Mouse (Mus musculus) intestine, embryonic 15.5 days (tissue): ENCODE measurements around the gene Nipal1. TPM values are rescaled to one million over a fixed set of nuclear protein-coding genes. Genes with fewer than 3 reads are reported as not detected.

Experiments used
- ATAC-seq: fragments of 200-750 bp; cut with Nextera tagmentation; 2 replicates; pipeline ENCODE4 v1.8.0; 2017; ENCODE audit warnings: moderate TSS enrichment, moderate library complexity
- H3K27ac ChIP-seq: fragments of 300-500 bp; sonication (generic); 2 replicates; pipeline ENCODE4 v1.5.1; 2015; ENCODE audit warnings: mild to moderate bottlenecking, inconsistent platforms
- H3K27me3 ChIP-seq: fragments of 300-500 bp; sonication (generic); replicated peaks from 2 replicates; pipeline ENCODE4 v1.6.1; 2015; ENCODE audit warnings: inconsistent platforms
- H3K36me3 ChIP-seq: fragments of 300-500 bp; sonication (generic); 2 replicates; pipeline ENCODE4 v1.6.1; 2015; ENCODE audit warnings: inconsistent platforms
- H3K4me1 ChIP-seq: fragments of 300-500 bp; sonication (generic); replicated peaks from 2 replicates; pipeline ENCODE4 v1.6.1; 2015; ENCODE audit warnings: inconsistent platforms
- H3K4me2 ChIP-seq: fragments of 300-500 bp; sonication (generic); replicated peaks from 2 replicates; pipeline ENCODE4 v1.6.1; 2015; ENCODE audit warnings: mild to moderate bottlenecking, inconsistent platforms
- H3K4me3 ChIP-seq: fragments of 300-500 bp; sonication (generic); replicated peaks from 2 replicates; pipeline ENCODE4 v1.5.1; 2015; ENCODE audit warnings: inconsistent platforms
- H3K9ac ChIP-seq: fragments of 300-500 bp; sonication (generic); 2 replicates; pipeline ENCODE4 v1.6.1; 2015; ENCODE audit warnings: inconsistent platforms
- H3K9me3 ChIP-seq: fragments of 300-500 bp; sonication (generic); 2 replicates; pipeline ENCODE4 v1.6.1; 2016; ENCODE audit warnings: inconsistent platforms
- WGBS: fragments of 180-500 bp; shearing (Covaris S2); methylation state at CpG from one replicate; pipeline ENCODE4 v1.1.7; 2015; 5-methylcytosine and 5-hydroxymethylcytosine counted together
- polyA plus RNA-seq: library from polyadenylated mRNA; unstranded; fragments of >200 nt; fragmentation: Nextera tagmentation; extraction: Ambion mirVana; gene quantifications from 2 replicates; pipeline ENCODE4 v1.2.1, GENCODE M21; 2015

Nipal1 gene
- polyA plus RNA-seq, result 30.5 and 31.6 TPM in 2 replicates

DNA sequence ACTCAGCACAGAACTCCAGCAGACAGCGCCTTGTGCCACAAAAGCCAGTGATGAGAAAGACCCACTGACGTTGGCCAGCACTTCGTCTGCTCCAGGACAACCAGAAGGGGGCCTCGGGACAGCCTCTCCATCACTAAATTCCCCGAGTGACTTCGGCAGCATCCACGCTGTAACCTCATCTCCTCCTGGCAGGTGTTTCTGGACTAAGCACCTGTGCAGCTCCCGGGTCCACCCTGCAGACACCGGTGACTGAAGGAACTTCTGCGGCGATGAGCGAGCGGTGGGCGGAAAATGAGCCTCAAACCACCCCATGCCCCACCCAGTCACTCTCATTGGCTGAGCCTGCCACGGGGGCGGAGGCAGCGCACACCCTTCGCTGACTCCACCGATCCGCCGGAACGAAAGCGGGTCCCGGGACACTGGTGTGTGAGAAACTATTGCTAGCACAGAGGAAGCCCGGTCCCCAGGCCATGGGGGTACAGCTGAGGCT, at the start of gene Nipal1:
TSS of gene Nipal1 (plus strand) at position 378 of the 490 bp plus-strand sequence.
- Histone ChIP-seq H3K9ac (peak within 1 kb of the TSS; percentile 58), H3K4me3 (peak within 1 kb of the TSS; percentile 53), H3K36me3 (no peaks in the 10 kb centered on the region), H3K27me3 (no peaks in the 10 kb centered on the region), H3K27ac (peak within 1 kb of the TSS; percentile 85), H3K4me2 (peak within 1 kb of the TSS; percentile 87), H3K4me1 (no peaks in the 10 kb centered on the region; the same call in none of the 2 replicates), H3K9me3 (no peaks in the 10 kb centered on the region)
- ATAC-seq, result peak; percentile 91
- under 1% methylated on average over 25 of the region's 25 CpGs for WGBS

DNA sequence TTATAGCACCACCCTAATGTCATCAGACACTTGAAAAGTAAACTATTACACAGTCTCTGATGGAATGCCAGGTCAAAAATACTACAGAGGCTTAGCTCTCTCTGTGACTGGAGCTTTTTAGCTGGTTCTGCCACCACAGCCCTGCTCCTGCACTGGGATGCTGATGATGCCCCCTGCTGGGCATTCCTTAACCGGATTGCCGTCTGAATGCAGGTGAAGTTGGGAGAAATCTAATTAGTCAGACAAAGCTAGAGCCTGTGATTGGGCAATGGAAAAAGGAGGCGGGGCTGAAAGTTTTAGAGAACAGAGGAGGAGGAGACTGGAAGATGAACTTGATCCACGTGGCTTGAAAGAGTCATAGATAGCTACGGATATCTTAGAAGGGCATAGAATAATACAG, 46.6 kb upstream of the Nipal1 start:
- no peaks in the 10 kb centered on the region for H3K9me3 ChIP-seq
- H3K4me3 ChIP-seq, result no peak overlapping the region
- H3K4me2 ChIP-seq, result no peak overlapping the region
- H3K27me3 ChIP-seq, result no peaks in the 10 kb centered on the region
- WGBS, result 18% methylated on average over 5 of the region's 5 CpGs
- peak; percentile 70 for ATAC-seq
- H3K27ac ChIP-seq, result no peak overlapping the region
- no peak overlapping the region for H3K9ac ChIP-seq
- no peaks in the 10 kb centered on the region for H3K4me1 ChIP-seq
- no peaks in the 10 kb centered on the region for H3K36me3 ChIP-seq

DNA sequence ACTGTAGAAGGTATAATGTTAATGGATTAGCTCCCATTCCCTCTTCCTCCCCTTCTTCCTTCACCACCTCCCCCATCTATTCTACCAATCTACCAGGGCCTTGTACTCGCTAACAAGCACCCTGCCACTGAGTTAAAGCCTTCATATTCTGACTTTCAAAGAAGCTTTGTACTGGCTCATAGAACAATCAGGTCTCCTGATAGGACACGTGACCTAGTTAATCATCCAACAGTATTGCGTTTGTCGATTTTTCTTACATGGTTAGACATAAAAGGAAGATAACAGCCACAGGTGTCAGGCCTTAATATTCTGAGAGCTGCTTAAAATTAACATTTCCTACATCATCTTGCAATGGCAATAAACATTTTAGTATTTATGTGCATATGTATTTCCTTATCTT, 44.5 kb upstream of the Nipal1 start:
- Histone ChIP-seq H3K4me3 (no peak overlapping the region), H3K4me1 (no peaks in the 10 kb centered on the region), H3K27ac (no peak overlapping the region), H3K9me3 (no peaks in the 10 kb centered on the region), H3K4me2 (no peak overlapping the region), H3K27me3 (no peaks in the 10 kb centered on the region), H3K36me3 (no peaks in the 10 kb centered on the region), H3K9ac (no peak overlapping the region)
- ATAC-seq, result peak; percentile 68; the same call in 1 of the 2 replicates
- 77% methylated on average over 4 of the region's 4 CpGs for WGBS

DNA sequence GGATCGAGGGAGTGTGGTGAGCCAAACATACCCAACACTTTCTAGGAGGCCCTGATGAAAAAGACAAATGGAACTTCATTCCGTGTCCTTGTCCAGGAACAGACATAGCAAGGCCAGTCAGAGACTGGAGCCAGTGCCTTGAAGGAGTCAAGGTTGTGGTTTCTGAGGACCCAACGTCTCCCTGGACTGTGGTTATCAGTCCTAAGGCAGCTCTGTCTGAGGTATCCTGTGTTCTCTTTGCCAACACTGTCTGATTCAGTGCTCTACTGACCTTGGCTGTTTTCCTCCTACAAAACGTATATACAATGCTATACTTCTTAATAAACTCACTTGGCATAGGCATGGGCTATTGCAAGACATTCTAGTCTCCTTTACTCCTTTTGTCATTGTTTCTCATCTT, 30.2 kb upstream of the Nipal1 start:
- WGBS, result 85% methylated on average over 4 of the region's 4 CpGs
- no peak overlapping the region for H3K4me2 ChIP-seq
- no peak overlapping the region for H3K27ac ChIP-seq
- H3K9ac ChIP-seq, result no peak overlapping the region
- no peaks in the 10 kb centered on the region for H3K36me3 ChIP-seq
- no peaks in the 10 kb centered on the region for H3K4me1 ChIP-seq
- H3K4me3 ChIP-seq, result no peak overlapping the region
- no peaks in the 10 kb centered on the region for H3K27me3 ChIP-seq
- no peak for ATAC-seq
- H3K9me3 ChIP-seq, result no peaks in the 10 kb centered on the region

DNA sequence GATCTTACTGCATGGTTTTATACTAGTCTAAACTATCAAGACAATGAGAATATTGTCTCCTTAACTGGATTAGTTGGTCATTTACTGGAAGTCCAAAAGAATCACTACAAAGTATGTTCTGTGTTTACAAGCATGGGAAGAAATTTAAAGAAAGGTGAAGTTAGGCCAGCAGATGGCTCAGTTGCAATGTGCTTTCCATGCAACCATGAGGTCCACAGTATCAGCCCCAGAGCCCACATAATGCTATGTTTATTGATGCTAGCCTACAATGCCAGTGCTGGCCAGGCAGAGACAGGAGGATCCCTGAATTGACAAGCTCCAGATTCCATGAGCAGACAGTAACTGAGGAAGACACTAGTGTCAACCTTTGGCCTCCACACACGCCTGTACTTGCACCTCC, 26.6 kb upstream of the Nipal1 start:
- H3K9ac ChIP-seq, result no peak overlapping the region

DNA sequence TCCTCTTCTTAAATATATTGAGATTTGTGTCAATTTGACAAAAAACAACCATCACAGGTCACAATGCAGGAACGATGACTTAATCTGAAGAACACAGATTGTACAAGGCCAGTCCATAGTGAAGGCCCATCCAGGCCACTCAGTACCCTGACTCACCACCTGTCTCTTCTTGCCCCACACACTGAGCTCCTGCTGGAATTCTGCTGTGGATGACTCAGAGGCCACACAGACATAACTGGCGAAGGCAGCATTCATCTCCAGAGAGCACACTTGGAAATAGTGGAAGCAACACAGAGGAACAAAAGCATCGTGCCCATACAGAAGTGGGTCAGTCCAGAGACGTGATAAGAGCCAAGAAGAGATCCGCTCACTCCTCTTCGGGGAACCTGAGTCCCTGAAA, 17.6 kb upstream of the Nipal1 start:
- no peak overlapping the region for H3K4me2 ChIP-seq
- 90% methylated on average over 6 of the region's 6 CpGs for WGBS
- H3K27me3 ChIP-seq, result no peaks in the 10 kb centered on the region
- H3K4me1 ChIP-seq, result no peaks in the 10 kb centered on the region
- H3K27ac ChIP-seq, result no peak overlapping the region
- H3K4me3 ChIP-seq, result no peak overlapping the region
- no peaks in the 10 kb centered on the region for H3K36me3 ChIP-seq
- no peaks in the 10 kb centered on the region for H3K9me3 ChIP-seq
- no peak for ATAC-seq
- H3K9ac ChIP-seq, result no peak overlapping the region

More for the DNA sequence above, 26.6 kb upstream of the Nipal1 start:
- Histone ChIP-seq H3K4me3 (no peak overlapping the region), H3K36me3 (no peaks in the 10 kb centered on the region), H3K27me3 (no peaks in the 10 kb centered on the region), H3K27ac (no peak overlapping the region), H3K4me1 (no peaks in the 10 kb centered on the region), H3K4me2 (no peak overlapping the region), H3K9me3 (no peaks in the 10 kb centered on the region)
- 95% methylated on average over 1 of the region's 1 CpGs for WGBS
- no peak for ATAC-seq

DNA sequence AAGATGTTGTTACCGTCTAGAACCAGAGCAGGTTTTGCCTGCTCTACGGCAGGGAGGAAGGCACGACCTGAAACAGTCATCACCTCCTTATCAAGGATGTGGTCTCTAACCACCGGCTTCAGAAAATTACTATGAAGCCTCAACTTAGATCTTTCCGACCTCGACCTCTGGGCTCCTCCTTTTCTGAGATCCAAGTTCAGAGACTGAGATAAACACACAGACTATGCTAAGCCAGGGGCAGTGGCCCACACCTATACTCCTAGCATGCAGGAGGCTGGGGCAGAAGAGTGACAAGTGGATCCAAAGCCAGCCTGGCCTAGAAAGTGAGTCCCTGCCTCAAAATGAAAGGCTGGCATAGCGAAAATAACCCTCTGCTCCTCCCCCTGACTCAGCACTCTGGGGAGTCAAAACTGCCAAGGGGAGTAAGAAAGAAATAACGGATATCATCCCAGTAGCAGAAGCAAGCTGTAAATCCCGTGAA, 12.8 kb upstream of the Nipal1 start:
- Histone ChIP-seq H3K9me3 (no peaks in the 10 kb centered on the region), H3K27ac (no peak overlapping the region), H3K27me3 (no peaks in the 10 kb centered on the region), H3K4me3 (no peak overlapping the region), H3K4me1 (no peaks in the 10 kb centered on the region), H3K4me2 (no peak overlapping the region), H3K9ac (no peak overlapping the region), H3K36me3 (no peaks in the 10 kb centered on the region)
- 76% methylated on average over 9 of the region's 9 CpGs for WGBS
- no peak for ATAC-seq

DNA sequence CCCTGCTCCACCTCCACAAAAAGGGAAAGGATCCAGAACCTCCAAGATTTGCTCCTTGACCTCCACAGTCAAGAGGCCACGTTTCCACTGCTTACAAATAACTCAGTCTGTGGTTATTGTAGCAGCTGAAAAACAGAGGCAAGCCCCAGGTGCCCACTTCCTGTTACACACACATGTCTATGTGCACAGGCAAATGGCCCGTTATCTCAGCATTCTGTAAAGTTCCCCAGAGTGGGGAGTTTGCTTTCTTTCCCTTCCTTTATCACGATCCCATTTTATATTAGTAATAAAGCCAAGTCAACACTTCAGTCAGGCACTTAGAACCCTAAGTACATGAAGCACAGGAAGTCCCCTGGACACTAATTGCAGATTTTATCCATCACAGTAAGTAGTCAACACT, 11.5 kb upstream of the Nipal1 start:
- Histone ChIP-seq H3K27ac (no peak overlapping the region), H3K9me3 (no peaks in the 10 kb centered on the region), H3K4me1 (no peaks in the 10 kb centered on the region), H3K4me2 (no peak overlapping the region), H3K4me3 (no peak overlapping the region), H3K36me3 (no peaks in the 10 kb centered on the region), H3K27me3 (no peaks in the 10 kb centered on the region), H3K9ac (no peak overlapping the region)
- ATAC-seq, result no peak
- WGBS, result 38% methylated on average over 3 of the region's 3 CpGs

DNA sequence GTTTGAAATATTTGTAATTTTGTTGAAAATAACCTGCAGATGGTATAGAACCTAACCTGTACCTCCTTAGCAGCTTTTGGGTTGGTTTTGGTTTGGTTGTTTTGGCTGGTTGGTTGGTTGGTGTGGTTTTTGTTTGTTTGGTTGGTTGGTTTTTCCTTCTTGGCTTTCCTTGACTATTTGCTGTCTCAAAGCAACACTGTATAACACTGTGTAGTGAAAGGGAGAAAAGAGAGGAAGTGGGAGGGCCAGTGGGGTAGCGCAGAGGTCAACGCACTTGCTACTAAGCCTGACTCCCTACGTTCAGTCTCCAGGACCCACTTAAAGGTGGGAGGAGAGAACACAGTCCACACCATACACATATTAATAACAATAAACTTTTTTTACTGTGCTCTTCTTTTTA, 11.0 kb upstream of the Nipal1 start:
- no peak for ATAC-seq

DNA sequence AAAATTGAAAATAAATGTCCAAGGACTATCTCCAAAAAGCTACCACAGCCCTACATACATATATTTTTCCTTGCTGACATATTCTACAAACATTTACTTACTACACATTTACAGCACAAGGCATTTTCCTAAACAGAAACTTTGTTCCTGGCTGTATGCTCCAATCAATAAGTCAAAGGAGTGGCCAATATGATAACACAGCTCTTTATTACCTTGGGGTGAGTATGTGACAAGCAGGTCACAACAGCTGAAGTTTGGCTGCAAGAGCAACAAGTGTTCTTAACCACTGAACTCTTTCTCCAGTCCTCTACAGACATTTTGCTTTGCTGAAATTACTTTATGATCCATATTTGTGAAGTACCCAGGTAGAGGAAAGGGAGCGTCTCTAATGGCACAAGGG, 7.5 kb upstream of the Nipal1 start:
- peak; percentile 83 for ATAC-seq
- Histone ChIP-seq H3K27ac (peak overlapping the region; percentile 27; the same call in 1 of the 2 replicates), H3K9me3 (no peaks in the 10 kb centered on the region), H3K4me1 (no peaks in the 10 kb centered on the region), H3K27me3 (no peaks in the 10 kb centered on the region), H3K4me2 (no peak overlapping the region), H3K9ac (no peak overlapping the region), H3K4me3 (no peak overlapping the region), H3K36me3 (no peaks in the 10 kb centered on the region)
- 89% methylated on average over 1 of the region's 1 CpGs for WGBS

More for the DNA sequence above, 11.0 kb upstream of the Nipal1 start:
- WGBS, result 80% methylated on average over 3 of the region's 3 CpGs
- Histone ChIP-seq H3K27me3 (no peaks in the 10 kb centered on the region), H3K9ac (no peak overlapping the region), H3K9me3 (no peaks in the 10 kb centered on the region), H3K4me1 (no peaks in the 10 kb centered on the region), H3K36me3 (no peaks in the 10 kb centered on the region), H3K4me2 (no peak overlapping the region), H3K4me3 (no peak overlapping the region), H3K27ac (no peak overlapping the region)

DNA sequence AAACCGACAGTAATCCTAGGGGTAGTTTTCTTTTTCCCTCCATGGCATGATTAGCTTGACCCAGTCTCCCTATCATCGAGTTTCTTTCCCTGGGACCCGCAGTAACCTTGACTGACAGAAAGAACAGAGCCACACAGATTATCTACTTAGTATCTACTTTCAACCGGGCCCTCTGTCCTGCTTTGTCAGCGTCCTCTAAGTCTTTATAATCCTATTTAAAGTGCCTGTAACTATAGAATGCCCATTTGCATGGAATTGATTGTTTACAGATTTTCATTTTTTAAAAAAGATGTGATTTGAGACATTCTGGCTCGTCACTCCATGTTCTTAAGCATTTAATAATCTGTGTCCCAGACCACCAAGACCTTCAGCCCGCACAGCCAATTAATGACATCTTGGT, 3.9 kb upstream of the Nipal1 start:
- Histone ChIP-seq H3K36me3 (no peaks in the 10 kb centered on the region), H3K9ac (no peak overlapping the region), H3K9me3 (no peaks in the 10 kb centered on the region), H3K4me3 (no peak overlapping the region), H3K27me3 (no peaks in the 10 kb centered on the region), H3K4me2 (no peak overlapping the region), H3K27ac (no peak overlapping the region), H3K4me1 (no peaks in the 10 kb centered on the region; the same call in none of the 2 replicates)
- ATAC-seq, result no peak
- WGBS, result 70% methylated on average over 7 of the region's 7 CpGs

DNA sequence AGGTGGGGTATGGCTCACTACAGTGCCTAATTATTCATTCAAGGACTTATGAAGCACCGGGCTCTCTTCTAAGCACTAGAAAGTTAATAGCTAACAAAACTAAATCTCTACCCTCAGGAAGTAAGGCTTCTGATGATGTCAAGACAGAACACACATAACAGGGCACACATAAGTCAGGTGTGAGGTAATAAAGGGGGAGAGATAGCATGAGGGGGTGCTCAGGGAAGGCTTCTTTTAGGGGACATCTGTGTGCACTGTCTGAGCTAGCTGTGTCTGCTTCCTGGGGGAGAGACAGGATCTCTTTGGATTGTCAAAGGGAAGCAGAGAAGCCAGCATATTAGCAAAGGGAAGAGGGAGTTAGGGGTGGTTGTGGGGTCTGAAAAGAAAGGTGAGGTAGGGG, 3.4 kb upstream of the Nipal1 start, which contains the start of gene Cnga1:
TSS of gene Cnga1 (minus strand) at position 101 of the 400 bp plus-strand sequence.
- Histone ChIP-seq H3K27ac (no peak within 1 kb of the TSS), H3K4me2 (no peak within 1 kb of the TSS), H3K4me3 (no peak within 1 kb of the TSS), H3K9ac (no peak within 1 kb of the TSS), H3K4me1 (no peaks in the 10 kb centered on the region; the same call in none of the 2 replicates), H3K27me3 (no peaks in the 10 kb centered on the region), H3K9me3 (no peaks in the 10 kb centered on the region), H3K36me3 (no peaks in the 10 kb centered on the region)
- 57% methylated on average over 1 of the region's 1 CpGs for WGBS
- ATAC-seq, result no peak

DNA sequence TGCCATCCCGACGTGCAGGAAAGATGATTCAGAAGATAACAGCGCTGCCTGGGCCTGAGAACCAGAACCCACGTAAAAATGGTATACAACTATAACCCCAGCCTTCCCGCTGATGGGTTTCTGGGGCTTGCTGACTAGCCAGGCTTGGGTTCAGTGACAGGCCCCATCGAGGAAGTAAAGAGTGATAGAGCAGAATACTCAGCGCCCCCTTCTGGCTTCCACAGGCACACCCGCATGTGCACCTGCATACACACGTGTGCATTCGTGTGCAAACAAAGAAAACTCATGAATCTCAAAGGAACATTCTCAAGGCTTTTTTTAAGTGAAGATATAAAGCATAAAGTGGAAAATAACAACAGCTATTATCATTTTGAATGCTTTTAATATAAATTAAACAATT, 1.5 kb upstream of the Nipal1 start:
- whole genome bisulfite sequencing, result 38% methylated on average over 10 of the region's 10 CpGs
- no peaks in the 10 kb centered on the region for H3K27me3 ChIP-seq

More for the DNA sequence above, 1.5 kb upstream of the Nipal1 start:
- no peak overlapping the region for H3K9ac ChIP-seq
- no peak overlapping the region for H3K4me3 ChIP-seq
- H3K36me3 ChIP-seq, result no peaks in the 10 kb centered on the region
- no peaks in the 10 kb centered on the region; the same call in none of the 2 replicates for H3K4me1 ChIP-seq
- no peak for ATAC-seq
- H3K9me3 ChIP-seq, result no peaks in the 10 kb centered on the region
- no peak overlapping the region for H3K27ac ChIP-seq
- H3K4me2 ChIP-seq, result no peak overlapping the region
